Mouse (Mus musculus): ENCODE measurements around the gene Ppp6r1.
"Not testable (repeated sequence)": the region's sequence is repeated elsewhere in the genome, so short reads cannot be mapped to it uniquely, and the experiment has no call there.

Gene Ppp6r1

GRCm38 (mm10) chr7:4613740-4614403 is 44.9 kb downstream of the Ppp6r1 start:
- no peak for DNase-seq (ENCODE audit: low read depth)

DNA sequence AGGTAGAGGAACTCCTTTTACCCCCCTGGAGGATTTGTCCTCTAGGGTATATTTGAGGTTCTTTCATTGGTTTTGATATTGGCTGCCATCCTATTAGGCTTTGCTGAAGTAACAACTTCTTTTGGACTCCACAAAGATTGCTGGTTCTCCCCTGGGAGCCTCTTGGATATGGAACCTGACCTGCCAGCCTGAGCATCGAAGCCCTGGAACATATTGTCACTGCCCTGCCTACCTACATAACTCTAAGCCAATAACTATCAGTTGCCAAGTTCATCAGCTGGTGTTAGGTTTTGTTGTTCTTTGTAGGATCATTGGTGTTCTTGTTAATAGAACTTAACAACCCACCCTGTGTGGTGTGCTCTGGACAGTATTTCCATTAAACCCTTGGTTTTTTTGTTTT is 45.9 kb downstream of the Ppp6r1 start:
- no peak for DNase-seq (ENCODE audit: low read depth)

DNA sequence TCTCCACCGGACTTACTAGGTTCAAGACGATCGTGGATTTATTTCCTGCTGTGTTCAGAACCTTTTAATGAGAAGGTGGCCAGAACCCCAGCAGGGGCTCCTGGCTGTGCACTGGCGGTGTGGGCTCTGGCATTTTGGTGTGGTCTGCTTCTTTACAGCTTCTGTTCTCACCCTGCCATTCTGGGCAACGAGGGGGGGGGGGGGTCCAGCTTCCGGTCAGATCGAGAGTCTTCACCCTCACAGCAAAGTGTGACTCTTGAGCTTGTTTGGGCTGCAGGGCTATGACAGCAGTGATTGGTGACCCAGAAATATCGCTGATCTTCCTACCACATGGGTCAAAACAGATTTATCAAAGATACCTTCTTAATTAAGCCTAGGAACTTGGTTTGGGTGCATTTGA is 46.4 kb downstream of the Ppp6r1 start:
- DNase-seq (ENCODE audit: low read depth): no peak

- DNase-seq (ENCODE audit: low read depth): no peak
Observed at GRCm38 (mm10) chr7:4611921-4612341, 46.9 kb downstream of the Ppp6r1 start.

DNA sequence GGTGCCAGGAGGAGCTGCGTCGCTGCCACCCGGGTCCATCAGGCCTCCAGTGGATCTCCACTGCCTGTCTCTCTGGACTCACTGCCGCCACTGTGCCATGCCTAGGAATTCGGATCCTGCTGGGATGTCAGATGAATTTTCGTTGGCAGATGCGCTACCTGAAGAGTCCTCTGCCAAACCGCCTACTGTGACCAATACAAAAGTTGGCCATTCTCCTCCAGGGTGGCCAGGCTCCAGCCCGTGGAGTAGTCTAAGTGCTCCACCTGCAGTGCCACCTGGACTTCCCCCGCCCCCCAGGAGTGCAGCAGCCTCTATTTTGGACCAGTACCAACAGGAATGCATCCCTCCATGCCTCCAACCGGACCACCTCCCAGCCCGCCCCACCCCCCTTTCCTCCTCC is 47.3 kb downstream of the Ppp6r1 start:
- DNase-seq (ENCODE audit: low read depth): no peak

DNA sequence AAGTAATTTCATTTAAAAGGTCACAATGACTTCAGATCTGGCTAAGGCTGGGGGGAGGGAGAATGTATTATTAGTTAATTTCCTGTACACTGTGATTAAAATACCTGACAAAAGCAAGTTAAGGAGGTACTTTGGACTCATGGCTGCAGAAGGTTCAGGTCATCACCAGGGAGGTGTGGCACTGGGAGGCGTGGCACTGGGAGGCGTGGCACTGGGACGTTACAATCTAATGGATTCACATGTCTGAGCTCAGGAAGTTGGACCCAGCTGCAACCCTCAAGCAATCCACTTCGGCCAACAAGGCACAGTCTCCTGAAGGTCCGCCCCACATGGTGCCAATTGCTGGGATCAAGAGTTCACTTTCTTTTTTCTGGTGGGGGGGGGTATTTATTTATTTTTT is 50.8 kb downstream of the Ppp6r1 start:
- DNase-seq (ENCODE audit: low read depth): no peak

DNA sequence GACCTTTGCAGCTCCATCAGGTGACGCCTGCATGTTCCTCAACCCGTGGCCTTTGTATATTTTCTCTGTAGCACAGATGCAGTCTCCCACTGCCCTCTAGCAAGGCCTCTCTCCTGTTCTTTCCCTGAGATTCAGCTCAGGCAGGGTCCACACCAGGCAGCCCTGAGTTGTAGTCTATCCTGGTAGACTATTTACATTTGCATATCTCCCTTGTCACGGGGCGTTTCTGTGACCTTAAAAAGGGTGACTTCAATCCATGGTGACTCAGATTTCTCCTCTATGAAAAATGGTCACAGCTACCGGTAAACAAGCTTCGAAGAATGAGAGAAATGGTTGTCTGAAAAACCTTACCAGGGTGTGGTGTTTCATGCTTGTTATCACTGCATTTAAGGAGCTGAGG is 54.9 kb downstream of the Ppp6r1 start, which contains the start of gene Ptprh:
Ptprh (minus strand) TSS at position 169 of the 400 bp plus-strand sequence.
- no peak for DNase-seq (ENCODE audit: low read depth)

DNA sequence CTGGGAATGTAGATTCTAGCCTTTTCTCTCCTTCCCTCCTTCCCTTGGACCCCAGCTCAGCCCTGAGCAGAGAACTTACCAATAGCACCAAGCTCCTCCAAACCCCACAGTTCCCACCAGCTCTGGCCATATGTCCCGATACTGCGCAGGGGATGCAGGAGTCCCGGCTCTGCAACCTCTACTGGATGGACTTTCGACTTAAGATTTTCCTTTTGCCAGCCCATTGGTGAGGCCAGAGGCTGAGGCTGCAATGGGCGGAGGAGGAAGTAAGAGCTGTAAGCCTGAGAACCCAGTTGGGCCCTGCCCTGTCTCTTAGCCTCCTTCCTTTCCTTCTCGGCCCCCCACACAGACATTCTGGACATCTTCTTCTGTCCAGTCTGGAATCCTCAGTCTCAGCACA is 55.9 kb downstream of the Ppp6r1 start:
- no peak for DNase-seq (ENCODE audit: low read depth)

GRCm38 (mm10) chr7:4597046-4597445 is 61.8 kb downstream of the Ppp6r1 start:
- DNase-seq (ENCODE audit: low read depth): not testable (repeated sequence)

All from NIH3T3 (cell line).